Mouse (Mus musculus) forebrain, embryonic 12.5 days (tissue): ENCODE results near the gene Fgf11. TPM values are rescaled to one million over a fixed set of nuclear protein-coding genes. Genes with fewer than 3 reads are reported as not detected.

Experiments
- ATAC-seq: fragments of 200-750 bp; cut with Nextera tagmentation; 2 replicates; pipeline ENCODE4 v1.8.0; 2017; ENCODE audit warnings: moderate TSS enrichment; ENCODE audit not compliant: low FRiP score
- H3K27ac ChIP-seq: fragments of 300-500 bp; sonication (generic); 2 replicates; pipeline ENCODE4 v1.5.1; 2016; ENCODE audit warnings: mild to moderate bottlenecking
- H3K27me3 ChIP-seq: fragments of 300-500 bp; sonication (generic); 2 replicates; pipeline ENCODE4 v1.6.1; 2016; ENCODE audit warnings: mild to moderate bottlenecking
- H3K36me3 ChIP-seq: fragments of 300-500 bp; sonication (generic); replicated peaks from 2 replicates; pipeline ENCODE4 v1.6.1; 2016; ENCODE audit warnings: mild to moderate bottlenecking
- H3K4me1 ChIP-seq: fragments of 300-500 bp; sonication (generic); 2 replicates; pipeline ENCODE4 v1.6.1; 2016
- H3K4me2 ChIP-seq: fragments of 300-500 bp; sonication (generic); 2 replicates; pipeline ENCODE4 v1.6.1; 2016; ENCODE audit warnings: mild to moderate bottlenecking, moderate library complexity
- H3K4me3 ChIP-seq: fragments of 300-500 bp; sonication (generic); replicated peaks from 2 replicates; pipeline ENCODE4 v1.5.1; 2016; ENCODE audit warnings: mild to moderate bottlenecking
- H3K9ac ChIP-seq: fragments of 300-500 bp; sonication (generic); 2 replicates; pipeline ENCODE4 v1.6.1; 2016; ENCODE audit warnings: mild to moderate bottlenecking
- H3K9me3 ChIP-seq: fragments of 300-500 bp; sonication (generic); 2 replicates; pipeline ENCODE4 v1.6.1; 2016
- WGBS: fragments of 180-500 bp; shearing (Covaris S2); methylation state at CpG from one replicate; pipeline ENCODE4 v1.1.7; 2016; 5-methylcytosine and 5-hydroxymethylcytosine counted together
- polyA plus RNA-seq: library from polyadenylated mRNA; unstranded; fragments of >200 nt; fragmentation: Nextera tagmentation; extraction: Ambion mirVana; gene quantifications from 2 replicates; pipeline ENCODE4 v1.2.1, GENCODE M21; 2016

Fgf11 gene
- polyA plus RNA-seq, 1 experiment from 2014 or later, result 3.2 TPM

- Histone ChIP-seq H3K4me3 (peak overlapping the region; percentile 52), H3K4me2 (peak overlapping the region; percentile 78), H3K27ac (peak overlapping the region; percentile 99), H3K4me1 (peaks cover 47% of the 10 kb centered on the region), H3K27me3 (no peaks in the 10 kb centered on the region), H3K9ac (peak overlapping the region; percentile 86), H3K36me3 (no peaks in the 10 kb centered on the region), H3K9me3 (no peaks in the 10 kb centered on the region)
- ATAC-seq, result peak; percentile 89
- WGBS, result under 1% methylated on average over 37 of the region's 37 CpGs
Measured at GRCm38 (mm10) chr11:69758971-69759721, 42.5 kb downstream of the Fgf11 start.

GRCm38 (mm10) chr11:69758478-69758970, 43.1 kb downstream of the Fgf11 start, which contains the start of gene Polr2a:
Gene Polr2a, minus strand, starts transcription at chr11:69758637.
- under 1% methylated on average over 34 of the region's 36 CpGs for WGBS
- Histone ChIP-seq H3K4me1 (peaks cover 51% of the 10 kb centered on the region), H3K4me3 (peak within 1 kb of the TSS; percentile 52), H3K36me3 (no peaks in the 10 kb centered on the region), H3K27me3 (no peaks in the 10 kb centered on the region), H3K27ac (peak within 1 kb of the TSS; percentile 99), H3K9me3 (no peaks in the 10 kb centered on the region), H3K9ac (peak within 1 kb of the TSS; percentile 86), H3K4me2 (peak within 1 kb of the TSS; percentile 78)
- peak; percentile 96 for ATAC-seq

DNA sequence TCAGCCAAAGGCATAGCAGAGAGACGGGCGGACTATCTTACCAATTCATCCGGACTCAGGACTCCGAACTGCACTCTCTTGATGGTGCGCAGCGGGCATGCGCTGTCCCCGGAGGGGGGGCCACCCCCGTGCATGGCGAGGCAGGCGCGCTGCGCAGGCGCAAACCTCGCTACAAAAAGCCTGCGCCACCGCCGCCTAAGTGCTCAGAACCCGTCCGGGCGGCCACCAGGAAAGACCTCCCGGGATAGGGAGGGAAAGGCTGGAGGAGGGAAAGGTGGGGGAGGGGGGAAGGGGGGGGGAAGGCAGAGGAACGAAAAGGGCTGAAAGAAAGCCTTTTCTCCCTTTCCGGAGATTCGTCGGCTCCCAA, 43.6 kb downstream of the Fgf11 start:
- H3K4me2 ChIP-seq, result peak overlapping the region; percentile 78
- no peaks in the 10 kb centered on the region for H3K9me3 ChIP-seq
- no peaks in the 10 kb centered on the region for H3K36me3 ChIP-seq
- H3K9ac ChIP-seq, result peak overlapping the region; percentile 86
- no peaks in the 10 kb centered on the region for H3K27me3 ChIP-seq
- peak overlapping the region; percentile 52 for H3K4me3 ChIP-seq
- ATAC-seq, result peak; percentile 87
- peaks cover 53% of the 10 kb centered on the region for H3K4me1 ChIP-seq
- under 1% methylated on average over 26 of the region's 26 CpGs for WGBS
- peak overlapping the region; percentile 99 for H3K27ac ChIP-seq

DNA sequence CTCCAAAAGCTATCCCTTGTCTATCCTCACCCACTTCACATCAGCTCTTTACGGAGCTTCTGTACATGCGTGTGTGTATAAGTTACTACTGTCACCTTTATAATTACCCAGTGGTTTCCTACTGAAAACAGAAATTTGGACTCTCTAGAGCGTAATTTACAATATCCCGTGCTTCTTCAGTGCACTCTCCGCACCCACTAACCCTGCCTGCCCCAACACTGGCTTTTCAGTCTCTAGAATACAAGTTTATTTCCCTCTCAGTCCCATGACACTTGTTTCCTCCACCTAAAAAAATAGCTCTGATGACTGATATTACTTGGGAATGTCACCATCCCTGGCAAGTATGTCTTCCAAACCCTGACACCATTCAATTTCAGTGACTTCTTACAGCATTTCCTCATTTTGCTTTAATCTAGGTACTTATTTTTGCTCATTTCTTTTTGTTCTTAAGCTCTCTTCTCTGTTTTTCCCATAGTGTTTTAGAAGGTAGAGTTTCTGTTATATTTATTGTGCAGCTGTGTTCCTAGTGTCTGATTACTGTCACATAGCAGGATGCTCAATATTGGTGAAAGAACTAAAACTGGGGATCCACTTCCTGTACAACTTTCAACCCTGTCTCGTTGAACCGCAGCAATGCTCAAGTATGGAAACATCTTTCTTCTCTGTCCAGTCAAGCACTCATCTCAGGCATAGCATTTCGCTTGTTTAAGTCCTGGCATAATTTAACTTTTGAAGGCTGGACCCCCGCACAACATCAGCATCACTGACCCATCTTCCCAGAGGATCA, 44.2 kb downstream of the Fgf11 start:
- ATAC-seq, result no peak
- H3K9ac ChIP-seq, result peak overlapping the region; percentile 86
- no peaks in the 10 kb centered on the region for H3K36me3 ChIP-seq
- H3K27ac ChIP-seq, result peak overlapping the region; percentile 99
- H3K4me2 ChIP-seq, result peak overlapping the region; percentile 78
- H3K4me1 ChIP-seq, result peaks cover 59% of the 10 kb centered on the region
- peak overlapping the region; percentile 52 for H3K4me3 ChIP-seq
- WGBS, result 46% methylated on average over 9 of the region's 9 CpGs
- H3K27me3 ChIP-seq, result no peaks in the 10 kb centered on the region
- H3K9me3 ChIP-seq, result no peaks in the 10 kb centered on the region

- Histone ChIP-seq H3K27me3 (no peaks in the 10 kb centered on the region), H3K9ac (no peak overlapping the region), H3K4me2 (peak overlapping the region; percentile 78), H3K36me3 (no peaks in the 10 kb centered on the region), H3K4me3 (no peak overlapping the region), H3K9me3 (no peaks in the 10 kb centered on the region), H3K27ac (no peak overlapping the region), H3K4me1 (peaks cover 51% of the 10 kb centered on the region)
- WGBS, result 56% methylated on average over 3 of the region's 3 CpGs
- ATAC-seq, result no peak
Measured at GRCm38 (mm10) chr11:69754701-69755100, 47.0 kb downstream of the Fgf11 start.

DNA sequence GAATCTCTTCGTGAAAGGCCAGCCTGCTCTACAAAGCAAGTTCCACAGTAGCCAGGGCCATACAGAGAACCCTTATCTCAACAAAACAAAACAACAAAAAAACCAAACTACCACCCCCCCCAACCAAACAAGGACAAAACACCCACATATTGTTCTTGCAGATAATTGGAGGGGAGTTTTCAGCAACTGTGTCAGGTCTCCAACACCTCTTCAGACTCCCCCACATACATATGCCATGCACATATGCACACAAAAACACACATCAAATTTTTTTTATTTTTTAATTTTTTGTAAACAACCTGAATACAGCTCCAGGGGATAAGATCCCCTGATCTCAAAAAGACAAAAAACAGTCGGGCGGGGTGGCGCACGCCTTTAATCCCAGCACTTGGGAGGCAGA, 47.4 kb downstream of the Fgf11 start:
- ATAC-seq, result no peak
- Histone ChIP-seq H3K9ac (no peak overlapping the region), H3K4me1 (peaks cover 48% of the 10 kb centered on the region), H3K9me3 (no peaks in the 10 kb centered on the region), H3K27me3 (no peaks in the 10 kb centered on the region), H3K4me3 (no peak overlapping the region), H3K36me3 (no peaks in the 10 kb centered on the region), H3K4me2 (peak overlapping the region; percentile 8; the same call in 1 of the 2 replicates), H3K27ac (no peak overlapping the region)
- WGBS, result 88% methylated on average over 5 of the region's 5 CpGs

DNA sequence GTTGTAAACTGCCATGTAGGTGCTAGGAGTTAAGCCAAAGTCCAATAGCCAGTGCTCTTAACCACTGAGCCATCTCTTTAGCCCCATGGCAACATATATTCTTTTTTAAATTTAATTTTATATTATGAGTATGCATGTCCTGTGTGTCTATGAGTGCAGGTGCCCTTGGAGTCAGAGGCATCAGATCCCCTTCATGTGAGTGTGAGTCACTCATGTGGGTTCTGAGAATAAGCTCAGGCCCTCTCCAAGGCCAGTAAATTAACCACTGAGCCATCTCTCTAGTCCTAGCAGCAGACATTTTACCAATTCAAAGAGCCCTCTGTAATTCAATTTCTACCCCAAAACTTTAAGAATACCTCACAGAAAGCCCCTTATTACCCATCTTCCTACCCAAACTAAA, 49.0 kb downstream of the Fgf11 start:
- H3K4me3 ChIP-seq, result no peak overlapping the region
- H3K9me3 ChIP-seq, result no peaks in the 10 kb centered on the region
- H3K9ac ChIP-seq, result no peak overlapping the region
- H3K36me3 ChIP-seq, result peaks cover 7% of the 10 kb centered on the region
- H3K27ac ChIP-seq, result no peak overlapping the region
- peaks cover 48% of the 10 kb centered on the region for H3K4me1 ChIP-seq
- no peaks in the 10 kb centered on the region for H3K27me3 ChIP-seq
- H3K4me2 ChIP-seq, result no peak overlapping the region
- ATAC-seq, result no peak

DNA sequence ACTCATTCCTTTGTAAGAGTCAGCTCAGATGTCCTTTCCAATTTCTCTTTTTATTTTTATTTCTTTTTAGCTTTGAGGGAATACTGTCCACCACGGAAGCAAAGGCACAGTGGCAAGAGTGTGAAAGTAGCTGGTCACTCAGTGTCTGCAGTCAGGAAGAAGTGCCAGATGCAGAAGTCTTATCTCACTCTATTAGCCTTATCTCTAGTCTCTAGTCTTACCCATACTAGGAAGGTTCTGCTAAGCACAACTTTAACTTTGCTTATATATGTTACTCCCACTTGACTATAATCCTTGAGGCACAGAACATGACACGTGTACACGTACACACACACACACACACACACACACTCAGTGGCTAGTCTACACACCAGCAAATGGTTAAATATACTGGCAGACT, 50.0 kb downstream of the Fgf11 start:
- no peak overlapping the region for H3K9ac ChIP-seq
- no peak overlapping the region for H3K4me2 ChIP-seq
- H3K27me3 ChIP-seq, result no peaks in the 10 kb centered on the region
- no peak for ATAC-seq
- peaks cover 17% of the 10 kb centered on the region for H3K36me3 ChIP-seq
- 86% methylated on average over 3 of the region's 3 CpGs for WGBS
- H3K4me1 ChIP-seq, result peaks cover 37% of the 10 kb centered on the region
- H3K4me3 ChIP-seq, result no peak overlapping the region
- no peaks in the 10 kb centered on the region for H3K9me3 ChIP-seq
- H3K27ac ChIP-seq, result no peak overlapping the region

Other genes starting within 250 kb of the Fgf11 start
- 63.7 and 72.7 TPM in 2 replicates for gene Efnb3, start 241.7 kb downstream of the Fgf11 start, polyA plus RNA-seq
- 33.0 and 36.0 TPM in 2 replicates for gene Wrap53, start 221.6 kb downstream of the Fgf11 start, polyA plus RNA-seq
- gene Trp53, start 221.5 kb downstream of the Fgf11 start, polyA plus RNA-seq, result 120 and 124 TPM in 2 replicates
- gene Atp1b2, start 195.9 kb downstream of the Fgf11 start, polyA plus RNA-seq, result 11.9 and 12.6 TPM in 2 replicates
- not detected in 2 replicates for gene Shbg, start 184.0 kb downstream of the Fgf11 start, polyA plus RNA-seq
- 15.8 and 21.5 TPM in 2 replicates for gene Sat2, start 179.8 kb downstream of the Fgf11 start, polyA plus RNA-seq
- gene Fxr2, start 168.9 kb downstream of the Fgf11 start, polyA plus RNA-seq, result 46.0 and 48.9 TPM in 2 replicates
- not detected in 2 replicates for gene Sox15, start 146.5 kb downstream of the Fgf11 start, polyA plus RNA-seq
- gene Mpdu1, start 139.2 kb downstream of the Fgf11 start, polyA plus RNA-seq, result 74.7 and 80.9 TPM in 2 replicates
- gene Cd68, start 135.7 kb downstream of the Fgf11 start, polyA plus RNA-seq, result 5.5 TPM in 2 replicates
- gene Eif4a1, start 129.4 kb downstream of the Fgf11 start, polyA plus RNA-seq, result 694 and 751 TPM in 2 replicates
- 106 and 119 TPM in 2 replicates for gene Senp3, start 119.8 kb downstream of the Fgf11 start, polyA plus RNA-seq
- gene Tnfsf13, start 116.1 kb downstream of the Fgf11 start, polyA plus RNA-seq, result 0.26 TPM in 1 of 2 replicates, not detected in the other
- gene Tnfsf12, start 106.0 kb downstream of the Fgf11 start, polyA plus RNA-seq, result 1.3 and 1.6 TPM in 2 replicates
- gene Tnfsfm13, start 105.8 kb downstream of the Fgf11 start, polyA plus RNA-seq, result 0.51 and 0.84 TPM in 2 replicates
- 31.3 and 35.4 TPM in 2 replicates for gene Polr2a, start 43.2 kb downstream of the Fgf11 start, polyA plus RNA-seq
- 0.13 and 0.33 TPM in 2 replicates for gene Slc35g3, start 39.9 kb downstream of the Fgf11 start, polyA plus RNA-seq
- 1.3 and 1.5 TPM in 2 replicates for gene Zbtb4, start 35.9 kb downstream of the Fgf11 start, polyA plus RNA-seq
- gene Chrnb1, start 5.9 kb downstream of the Fgf11 start, polyA plus RNA-seq, result 1.2 and 1.8 TPM in 2 replicates
- 0.76 and 1.3 TPM in 2 replicates for gene Tmem102, start 3.8 kb upstream of the Fgf11 start, polyA plus RNA-seq
- gene Gm39566, start 13.4 kb upstream of the Fgf11 start, polyA plus RNA-seq, result not detected in 2 replicates
- gene Spem2, start 16.6 kb upstream of the Fgf11 start, polyA plus RNA-seq, result not detected in 2 replicates
- gene Spem1, start 20.3 kb upstream of the Fgf11 start, polyA plus RNA-seq, result 0.24 and 0.26 TPM in 2 replicates
- 13.3 and 14.0 TPM in 2 replicates for gene Nlgn2, start 35.9 kb upstream of the Fgf11 start, polyA plus RNA-seq
- gene Tmem256, start 36.7 kb upstream of the Fgf11 start, polyA plus RNA-seq, result 285 and 294 TPM in 2 replicates
- 55.1 and 56.3 TPM in 2 replicates for gene Plscr3, start 44.5 kb upstream of the Fgf11 start, polyA plus RNA-seq
- gene Tnk1, start 56.9 kb upstream of the Fgf11 start, polyA plus RNA-seq, result 0.14 and 0.60 TPM in 2 replicates
- gene Tmem95, start 76.2 kb upstream of the Fgf11 start, polyA plus RNA-seq, result not detected in 2 replicates
- gene Kctd11, start 79.5 kb upstream of the Fgf11 start, polyA plus RNA-seq, result 1.7 and 2.5 TPM in 2 replicates
- 0.47 and 0.83 TPM in 2 replicates for gene Acap1, start 93.7 kb upstream of the Fgf11 start, polyA plus RNA-seq
- 22.4 TPM in 2 replicates for gene 2810408A11Rik, start 99.1 kb upstream of the Fgf11 start, polyA plus RNA-seq
- gene Neurl4, start 99.2 kb upstream of the Fgf11 start, polyA plus RNA-seq, result 18.9 and 19.3 TPM in 2 replicates
- gene Gps2, start 112.0 kb upstream of the Fgf11 start, polyA plus RNA-seq, result 95.8 and 99.1 TPM in 2 replicates
- 1,678 TPM in 2 replicates for gene Eif5a, start 120.1 kb upstream of the Fgf11 start, polyA plus RNA-seq
- gene Ybx2, start 133.9 kb upstream of the Fgf11 start, polyA plus RNA-seq, result 7.4 and 8.9 TPM in 2 replicates
- gene Slc2a4, start 146.3 kb upstream of the Fgf11 start, polyA plus RNA-seq, result 13.3 and 15.3 TPM in 2 replicates
- gene Cldn7, start 162.9 kb upstream of the Fgf11 start, polyA plus RNA-seq, result 5.7 and 7.0 TPM in 2 replicates
- 19.9 and 20.7 TPM in 2 replicates for gene Ctdnep1, start 179.3 kb upstream of the Fgf11 start, polyA plus RNA-seq
- 129 and 141 TPM in 2 replicates for gene Elp5, start 180.7 kb upstream of the Fgf11 start, polyA plus RNA-seq
- gene Gabarap, start 189.3 kb upstream of the Fgf11 start, polyA plus RNA-seq, result 527 and 539 TPM in 2 replicates
- 91.3 and 99.1 TPM in 2 replicates for gene Phf23, start 193.9 kb upstream of the Fgf11 start, polyA plus RNA-seq
- 45.2 and 46.6 TPM in 2 replicates for gene Dvl2, start 198.7 kb upstream of the Fgf11 start, polyA plus RNA-seq
- gene Acadvl, start 213.6 kb upstream of the Fgf11 start, polyA plus RNA-seq, result 43.5 and 48.4 TPM in 2 replicates
- gene Dlg4, start 215.1 kb upstream of the Fgf11 start, polyA plus RNA-seq, result 20.3 and 24.9 TPM in 2 replicates